Mouse (Mus musculus): Measurements from ENCODE around the gene Rad9a.

GRCm38 (mm10) chr19:4202149-4202548 lies 687 bp upstream of the Rad9a start:
- TF ChIP-seq CTCF (IDR thresholded peaks at IDR 0.05; ENCODE audit: control insufficient read depth, insufficient read depth, insufficient replicate concordance, low read depth, low read length) (no peak), POLR2A (IDR thresholded peaks at IDR 0.05; ENCODE audit: control insufficient read depth, low read depth, low read length) (no peak)
